Mouse (Mus musculus) spleen, postnatal 36 days (tissue): Measurements from ENCODE around the gene Btg1.

Source experiments
- DNase-seq, 2 experiments: peaks; one replicate each; pipeline ENCODE4 v3.0.0; 2022; ENCODE audit warnings: low spot score in 2 of 2, mixed read lengths in 1 of 2

The Btg1 gene

GRCm38 (mm10) chr10:96662976-96663375 lies 46.2 kb downstream of the Btg1 start:
- no peak for DNase-seq

GRCm38 (mm10) chr10:96663739-96664430 lies 47.1 kb downstream of the Btg1 start:
- DNase-seq: peak; percentile 64 to 67
